9 mouse cellular contexts compared by ENCODE assay signal in the genomic region with DNA sequence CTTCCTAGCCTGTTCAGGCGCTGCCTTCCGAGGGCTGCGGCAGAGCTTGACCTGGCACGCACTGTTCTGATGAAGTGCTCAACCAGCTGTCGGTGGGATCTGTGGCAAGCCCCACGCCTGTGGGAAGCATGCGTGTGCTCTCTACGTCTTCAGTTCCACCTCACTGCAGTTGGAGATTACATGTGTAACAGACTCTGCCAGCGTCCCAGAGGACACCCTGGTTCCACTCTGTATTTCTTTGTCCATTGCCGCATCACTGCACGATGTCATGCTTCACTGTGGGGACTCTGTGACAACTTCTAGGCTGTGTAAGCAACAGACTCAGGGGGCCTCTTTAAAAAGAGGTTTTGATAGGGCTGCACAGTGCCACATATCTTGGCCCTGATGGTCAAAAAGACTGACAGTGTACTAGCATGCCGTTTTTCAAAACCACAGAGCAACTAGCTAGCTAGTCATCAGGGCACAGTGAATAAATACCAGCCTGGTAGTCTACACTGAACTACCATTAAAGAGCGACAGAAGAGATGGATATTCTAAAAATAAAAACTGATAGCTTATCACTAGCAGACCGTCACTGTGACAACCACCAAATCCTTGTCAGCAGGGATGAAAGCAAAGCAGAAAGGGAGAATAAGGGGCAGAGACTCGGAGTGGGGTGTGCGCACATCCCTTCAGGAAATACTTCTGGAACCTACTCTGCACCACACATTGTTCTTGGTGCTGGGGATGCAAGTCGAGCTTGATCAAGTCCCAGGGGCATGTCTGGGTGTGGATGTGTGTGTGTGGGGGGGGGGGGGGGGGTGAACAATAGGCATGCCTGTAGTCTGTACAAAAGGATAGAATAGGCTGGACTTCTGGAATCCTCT. TPM values are rescaled to one million over a fixed set of nuclear protein-coding genes. Genes with fewer than 3 reads are reported as not detected.
DNase-seq lines count a peak whose midpoint lies in the region; ATAC-seq lines count a peak whose summit lies in the region.
"Had no signal": no experiment of that assay in that cellular context is flagged by ENCODE, and none has a peak within 500 bp of the region (broad histone marks: within the 10 kb centered on the region; RNA-seq: fewer than 3 reads in every experiment).

No protein-coding gene starts in this region.

- 80% methylated on average over 17 of the region's 17 CpGs for WGBS in intestine, embryonic 16.5 days
- WGBS in intestine, embryonic 15.5 days = 80% methylated on average over 17 of the region's 17 CpGs
- WGBS in embryonic facial prominence, embryonic 12.5 days = 74% methylated on average over 17 of the region's 17 CpGs
- 36% methylated on average over 17 of the region's 17 CpGs for WGBS in hindbrain, embryonic 14.5 days
- WGBS in midbrain, embryonic 13.5 days = 46% methylated on average over 17 of the region's 17 CpGs

- H3K4me3 ChIP-seq in intestine, embryonic 16.5 days (ENCODE audit: low read length) = no peak overlapping the region
- H3K4me3 ChIP-seq in intestine, embryonic 15.5 days (replicated peaks) = no peak overlapping the region
- H3K4me3 ChIP-seq in embryonic facial prominence, embryonic 12.5 days = no peak overlapping the region
- H3K4me3 ChIP-seq in hindbrain, embryonic 14.5 days (replicated peaks; ENCODE audit: low read length) = no peak overlapping the region
- H3K4me3 ChIP-seq in midbrain, embryonic 13.5 days (replicated peaks) = no peak overlapping the region

- 0 out of 2 replicates have a peak, but pooled peaks cover 5% of the 10 kb centered on the region for H3K36me3 ChIP-seq in intestine, embryonic 16.5 days (ENCODE audit: control insufficient read depth, insufficient read depth, low read length)
- peaks cover under 1% of the 10 kb centered on the region; the same call in 1 of the 2 replicates for H3K36me3 ChIP-seq in intestine, embryonic 15.5 days
- peaks cover 36% of the 10 kb centered on the region for H3K36me3 ChIP-seq in embryonic facial prominence, embryonic 12.5 days
- H3K36me3 ChIP-seq in hindbrain, embryonic 14.5 days (replicated peaks; ENCODE audit: control insufficient read depth, insufficient read depth) = peaks cover 10% of the 10 kb centered on the region
- H3K36me3 ChIP-seq in midbrain, embryonic 13.5 days = peaks cover 50% of the 10 kb centered on the region

- H3K4me2 ChIP-seq in intestine, embryonic 16.5 days (ENCODE audit: low read depth, low read length) = no peak overlapping the region
- H3K4me2 ChIP-seq in intestine, embryonic 15.5 days (replicated peaks) = no peak overlapping the region
- no peak overlapping the region for H3K4me2 ChIP-seq in embryonic facial prominence, embryonic 12.5 days (replicated peaks)
- H3K4me2 ChIP-seq in hindbrain, embryonic 14.5 days (replicated peaks) = no peak overlapping the region
- no peak overlapping the region for H3K4me2 ChIP-seq in midbrain, embryonic 13.5 days (replicated peaks)

- no peaks in the 10 kb centered on the region for H3K27me3 ChIP-seq in intestine, embryonic 16.5 days (replicated peaks; ENCODE audit: control insufficient read depth, insufficient read depth, low read length)
- no peaks in the 10 kb centered on the region for H3K27me3 ChIP-seq in intestine, embryonic 15.5 days (replicated peaks)
- H3K27me3 ChIP-seq in embryonic facial prominence, embryonic 12.5 days = no peaks in the 10 kb centered on the region
- H3K27me3 ChIP-seq in hindbrain, embryonic 14.5 days (ENCODE audit: control insufficient read depth, insufficient read depth, low read length) = no peaks in the 10 kb centered on the region
- no peaks in the 10 kb centered on the region for H3K27me3 ChIP-seq in midbrain, embryonic 13.5 days

- no peaks in the 10 kb centered on the region for H3K9me3 ChIP-seq in intestine, embryonic 16.5 days (ENCODE audit: control insufficient read depth, low read length)
- H3K9me3 ChIP-seq in intestine, embryonic 15.5 days = no peaks in the 10 kb centered on the region
- H3K9me3 ChIP-seq in embryonic facial prominence, embryonic 12.5 days = no peaks in the 10 kb centered on the region
- no peaks in the 10 kb centered on the region for H3K9me3 ChIP-seq in hindbrain, embryonic 14.5 days (ENCODE audit: control insufficient read depth, low read length)
- H3K9me3 ChIP-seq in midbrain, embryonic 13.5 days = no peaks in the 10 kb centered on the region

- H3K4me1 ChIP-seq in intestine, embryonic 16.5 days (ENCODE audit: control insufficient read depth, insufficient read depth, low read length) = 0 out of 2 replicates have a peak, but pooled peaks cover 3% of the 10 kb centered on the region
- 0 out of 2 replicates have a peak, but pooled peaks cover 2% of the 10 kb centered on the region for H3K4me1 ChIP-seq in intestine, embryonic 15.5 days (replicated peaks)
- H3K4me1 ChIP-seq in embryonic facial prominence, embryonic 12.5 days = peaks cover 15% of the 10 kb centered on the region
- H3K4me1 ChIP-seq in hindbrain, embryonic 14.5 days (replicated peaks; ENCODE audit: control insufficient read depth, insufficient read depth, low read length) = peaks cover 14% of the 10 kb centered on the region
- H3K4me1 ChIP-seq in midbrain, embryonic 13.5 days (replicated peaks) = peaks cover 24% of the 10 kb centered on the region

- ATAC-seq in intestine, embryonic 16.5 days = peak; percentile 11; the same call in 1 of the 2 replicates
- ATAC-seq in intestine, embryonic 15.5 days = no peak
- ATAC-seq in embryonic facial prominence, embryonic 12.5 days (ENCODE audit: insufficient number of reproducible peaks, insufficient read depth, low FRiP score, low TSS enrichment) = peak; percentile 43; the same call in 1 of the 2 replicates
- ATAC-seq in hindbrain, embryonic 14.5 days (ENCODE audit: low FRiP score) = peak; percentile 62
- peak; percentile 53 for ATAC-seq in midbrain, embryonic 13.5 days
- ATAC-seq in CD4-positive, CD25-positive, alpha-beta regulatory T cell, adult 4 months = no peak
- ATAC-seq: activated CD4-positive, CD25-positive, alpha-beta regulatory T cell, adult 4 months had no signal

- DNase-seq in hindbrain, embryonic 14.5 days (ENCODE audit: low spot score) = peak; percentile 27
- DNase-seq in cerebellum, adult 9-10 months = no peak
- no peak for DNase-seq in urinary bladder, postnatal 10 days (ENCODE audit: low spot score)

- no peak overlapping the region for H3K27ac ChIP-seq in intestine, embryonic 16.5 days (ENCODE audit: low read length)
- H3K27ac ChIP-seq in intestine, embryonic 15.5 days = no peak overlapping the region
- 0 out of 2 replicates have a peak overlapping the region, but pooled peaks have one; percentile 30 for H3K27ac ChIP-seq in embryonic facial prominence, embryonic 12.5 days
- H3K27ac ChIP-seq in hindbrain, embryonic 14.5 days = peak overlapping the region; percentile 67
- peak overlapping the region; percentile 56 for H3K27ac ChIP-seq in midbrain, embryonic 13.5 days

- H3K9ac ChIP-seq in intestine, embryonic 16.5 days (ENCODE audit: low read depth, low read length) = no peak overlapping the region
- no peak overlapping the region for H3K9ac ChIP-seq in intestine, embryonic 15.5 days
- no peak overlapping the region for H3K9ac ChIP-seq in embryonic facial prominence, embryonic 12.5 days
- no peak overlapping the region for H3K9ac ChIP-seq in hindbrain, embryonic 14.5 days
- no peak overlapping the region; the same call in 1 of the 2 replicates for H3K9ac ChIP-seq in midbrain, embryonic 13.5 days (replicated peaks)

RNA-seq across cellular contexts. Expression of a gene that starts 20.7 kb away (rescaled TPM):
- polyA plus RNA-seq in intestine, embryonic 16.5 days (2015; fragmentation: Nextera tagmentation; extraction: Ambion mirVana) = 6.4 and 6.9 TPM in 2 replicates
- 8.1 and 9.5 TPM in 2 replicates for polyA plus RNA-seq in intestine, embryonic 15.5 days (2015; fragmentation: Nextera tagmentation; extraction: Ambion mirVana)
- 25.4 and 25.7 TPM in 2 replicates for polyA plus RNA-seq in embryonic facial prominence, embryonic 12.5 days (2016; fragmentation: Nextera tagmentation; extraction: Ambion mirVana)
- 38.0 and 40.9 TPM in 2 replicates for polyA plus RNA-seq in hindbrain, embryonic 14.5 days (2014; fragmentation: Nextera tagmentation; extraction: Ambion mirVana)
- 39.3 and 39.5 TPM in 2 replicates for polyA plus RNA-seq in midbrain, embryonic 13.5 days (2015; fragmentation: Nextera tagmentation; extraction: Ambion mirVana)
- polyA plus RNA-seq in CD4-positive, CD25-positive, alpha-beta regulatory T cell, adult 4 months (2017; shearing (Covaris generic)) = 1 to 10 TPM; 1.5 to 6.1 TPM

Comparison
In these comparisons a context has a peak if more than half of its experiments do, and no peak if none do; other contexts are left out.
1. ATAC-seq: peak in intestine, embryonic 16.5 days (single experiment), embryonic facial prominence, embryonic 12.5 days (single experiment), hindbrain, embryonic 14.5 days (single experiment) and midbrain, embryonic 13.5 days (single experiment); none in intestine, embryonic 15.5 days (single experiment) and CD4-positive, CD25-positive, alpha-beta regulatory T cell, adult 4 months (single experiment).
2. H3K27ac ChIP-seq: peak in embryonic facial prominence, embryonic 12.5 days (single experiment), hindbrain, embryonic 14.5 days (single experiment) and midbrain, embryonic 13.5 days (single experiment); none in intestine, embryonic 16.5 days (single experiment) and intestine, embryonic 15.5 days (single experiment).